Mouse (Mus musculus): ENCODE data around the gene Cars. TPM values are rescaled to one million over a fixed set of nuclear protein-coding genes. Genes with fewer than 3 reads are reported as not detected.
A peak's percentile ranks its signal among the peaks of the same experiment; 100 is the strongest.
"Not testable (repeated sequence)": the region's sequence is repeated elsewhere in the genome, so short reads cannot be mapped to it uniquely, and the experiment has no call there.

Cars gene
- polyA plus RNA-seq, 1 experiment from 2014 or later = 61.2 TPM

DNA sequence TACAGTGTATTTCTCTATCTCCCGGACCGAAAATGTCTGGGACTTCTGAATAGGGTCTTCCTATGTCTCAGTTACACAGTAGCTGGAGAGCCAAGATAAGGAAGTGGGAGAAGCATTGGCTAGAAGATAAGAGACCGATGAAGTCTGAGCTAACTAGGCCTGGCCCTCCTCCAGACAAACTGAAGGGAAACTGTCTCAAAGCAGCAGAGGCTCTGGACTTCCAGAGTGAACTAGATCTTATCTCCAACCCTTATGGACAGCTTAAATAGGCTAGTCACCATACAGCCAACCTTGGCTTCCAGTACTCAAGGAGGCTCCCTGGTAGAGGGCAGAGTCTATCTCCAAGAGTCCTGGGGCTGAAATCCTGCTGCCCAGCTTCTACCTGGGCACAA, 34.2 kb downstream of the Cars start:
- 94% methylated on average over 3 of the region's 3 CpGs for WGBS
- H3K9ac ChIP-seq = no peak overlapping the region
- no peak overlapping the region for H3K27ac ChIP-seq
- H3K4me1 ChIP-seq = no peaks in the 10 kb centered on the region
- no peak overlapping the region for H3K4me2 ChIP-seq (replicated peaks)
- peaks cover 93% of the 10 kb centered on the region for H3K36me3 ChIP-seq
- ATAC-seq (ENCODE audit: low FRiP score, low read depth) = no peak
- H3K9me3 ChIP-seq = no peaks in the 10 kb centered on the region
- no peak overlapping the region for H3K4me3 ChIP-seq
- H3K27me3 ChIP-seq (replicated peaks) = no peaks in the 10 kb centered on the region

DNA sequence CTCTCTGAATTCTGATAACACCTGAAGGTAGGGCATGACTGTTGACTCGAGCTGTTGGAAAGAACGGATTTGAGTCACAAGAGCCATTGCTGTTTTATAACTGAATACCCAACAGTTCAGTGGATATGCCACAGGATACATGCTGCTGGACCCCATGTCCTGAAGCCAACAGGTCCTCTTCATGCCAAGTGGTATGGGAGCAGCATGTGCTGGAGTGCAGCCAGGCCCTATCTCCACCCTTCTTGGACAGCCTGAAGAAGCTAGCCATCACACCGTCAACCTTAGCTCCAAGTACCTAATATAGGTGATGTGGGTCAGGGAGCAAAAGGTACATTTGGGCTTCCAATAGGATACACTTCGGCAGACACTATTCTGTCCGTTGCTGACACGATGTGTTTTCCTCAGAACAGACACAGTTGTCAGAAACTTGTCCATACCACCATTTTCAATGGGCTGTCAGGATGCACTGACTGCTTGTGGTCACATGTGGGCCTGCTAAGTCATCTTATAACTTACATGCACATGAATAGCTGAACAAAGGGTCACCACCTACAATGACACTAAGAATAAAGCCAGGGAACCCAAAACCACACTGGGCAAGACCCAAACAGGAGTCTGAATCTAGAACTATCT, 34.8 kb downstream of the Cars start:
- no peak overlapping the region for H3K27ac ChIP-seq
- no peak overlapping the region for H3K9ac ChIP-seq
- no peak for ATAC-seq (ENCODE audit: low FRiP score, low read depth)
- H3K4me2 ChIP-seq (replicated peaks) = no peak overlapping the region
- H3K4me3 ChIP-seq = no peak overlapping the region
- no peaks in the 10 kb centered on the region for H3K9me3 ChIP-seq
- no peaks in the 10 kb centered on the region for H3K27me3 ChIP-seq (replicated peaks)
- WGBS = 94% methylated on average over 6 of the region's 6 CpGs
- no peaks in the 10 kb centered on the region for H3K4me1 ChIP-seq
- H3K36me3 ChIP-seq = peaks cover 93% of the 10 kb centered on the region

DNA sequence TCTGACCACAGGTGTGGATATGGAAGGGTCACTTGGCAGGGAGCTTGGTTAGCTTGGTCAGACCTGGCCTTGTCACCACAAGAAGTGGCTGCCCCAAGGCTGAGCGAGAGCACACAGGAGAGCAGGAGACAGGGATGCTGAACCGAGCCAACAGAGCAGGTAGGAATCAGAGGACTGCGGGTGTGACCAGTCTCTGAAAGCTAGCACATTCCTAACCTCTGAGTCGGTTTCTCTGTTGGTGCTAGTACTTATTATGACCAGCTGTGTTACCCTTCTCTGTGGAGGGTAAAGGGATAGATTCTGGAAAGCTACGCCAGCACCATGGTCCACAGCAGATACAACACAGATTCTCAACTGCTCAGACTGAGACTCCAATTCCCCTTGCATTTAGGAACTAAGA, 36.1 kb downstream of the Cars start:
- no peaks in the 10 kb centered on the region for H3K9me3 ChIP-seq
- H3K9ac ChIP-seq = no peak overlapping the region
- no peak overlapping the region for H3K4me2 ChIP-seq (replicated peaks)
- no peak overlapping the region for H3K27ac ChIP-seq
- H3K27me3 ChIP-seq (replicated peaks) = no peaks in the 10 kb centered on the region
- 95% methylated on average over 5 of the region's 5 CpGs for WGBS
- H3K4me3 ChIP-seq = no peak overlapping the region
- peaks cover 93% of the 10 kb centered on the region for H3K36me3 ChIP-seq
- ATAC-seq (ENCODE audit: low FRiP score, low read depth) = no peak
- H3K4me1 ChIP-seq = no peaks in the 10 kb centered on the region

DNA sequence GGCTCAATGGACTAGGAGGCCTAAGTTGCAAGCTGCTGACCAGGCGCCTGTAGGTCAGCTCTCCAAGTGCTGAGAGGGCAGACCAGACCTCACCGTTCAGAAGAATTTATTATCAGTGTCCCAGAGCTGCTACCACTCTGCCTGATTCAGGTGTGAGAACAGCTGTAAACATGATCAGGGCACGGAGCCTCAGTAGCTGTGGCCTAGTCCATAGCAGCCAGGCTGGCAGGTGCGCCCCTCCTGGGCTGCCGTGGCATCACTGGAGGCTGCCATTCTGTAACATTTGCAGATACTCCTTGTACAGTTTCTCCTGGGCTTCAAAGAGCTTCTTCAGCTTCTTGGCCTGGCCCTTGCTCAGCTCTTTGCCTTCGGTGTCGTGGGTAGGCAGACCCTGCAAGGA, 42.3 kb downstream of the Cars start:
- H3K36me3 ChIP-seq = peaks cover 81% of the 10 kb centered on the region
- no peaks in the 10 kb centered on the region for H3K9me3 ChIP-seq
- H3K9ac ChIP-seq = no peak overlapping the region
- no peaks in the 10 kb centered on the region for H3K4me1 ChIP-seq
- no peaks in the 10 kb centered on the region for H3K27me3 ChIP-seq (replicated peaks)
- H3K4me2 ChIP-seq (replicated peaks) = no peak overlapping the region
- H3K27ac ChIP-seq = no peak overlapping the region
- ATAC-seq (ENCODE audit: low FRiP score, low read depth) = no peak
- H3K4me3 ChIP-seq = no peak overlapping the region
- WGBS = 93% methylated on average over 7 of the region's 7 CpGs

DNA sequence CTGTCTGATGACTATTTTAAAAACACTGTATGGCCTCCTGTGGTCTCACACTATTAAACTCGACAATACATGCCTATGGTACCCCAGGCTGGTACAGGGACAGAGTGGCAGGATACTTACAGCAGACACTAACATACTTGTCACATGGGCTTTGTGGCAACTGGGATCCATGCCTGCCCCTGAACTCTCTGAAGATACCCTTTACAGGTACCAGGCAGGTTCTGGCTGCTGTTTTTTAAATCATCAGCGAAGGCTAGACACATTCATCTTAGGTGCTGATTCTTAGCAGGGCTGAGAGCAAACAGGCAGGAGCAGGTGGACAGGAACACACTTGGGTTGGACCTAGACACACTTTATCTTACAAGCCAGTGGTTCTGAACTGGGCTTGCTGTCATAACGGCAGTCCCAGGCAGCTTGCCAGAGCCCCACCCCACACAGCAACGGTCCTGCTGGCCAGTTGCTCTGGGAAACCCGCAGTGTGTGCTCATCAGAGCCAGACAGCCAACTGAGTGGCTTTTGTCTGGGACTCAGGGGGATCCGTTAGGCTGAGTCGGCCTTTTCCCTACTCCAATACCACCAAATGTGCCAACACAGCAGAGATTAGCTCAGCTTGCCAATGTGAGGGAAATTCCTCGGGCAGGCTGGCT, 42.8 kb downstream of the Cars start:
- Histone ChIP-seq H3K4me1 (no peaks in the 10 kb centered on the region), H3K27ac (no peak overlapping the region), H3K36me3 (peaks cover 77% of the 10 kb centered on the region), H3K9me3 (no peaks in the 10 kb centered on the region), H3K4me2 (replicated peaks) (no peak overlapping the region), H3K9ac (no peak overlapping the region), H3K4me3 (no peak overlapping the region), H3K27me3 (replicated peaks) (no peaks in the 10 kb centered on the region)
- no peak for ATAC-seq (ENCODE audit: low FRiP score, low read depth)
- 87% methylated on average over 8 of the region's 8 CpGs for WGBS

DNA sequence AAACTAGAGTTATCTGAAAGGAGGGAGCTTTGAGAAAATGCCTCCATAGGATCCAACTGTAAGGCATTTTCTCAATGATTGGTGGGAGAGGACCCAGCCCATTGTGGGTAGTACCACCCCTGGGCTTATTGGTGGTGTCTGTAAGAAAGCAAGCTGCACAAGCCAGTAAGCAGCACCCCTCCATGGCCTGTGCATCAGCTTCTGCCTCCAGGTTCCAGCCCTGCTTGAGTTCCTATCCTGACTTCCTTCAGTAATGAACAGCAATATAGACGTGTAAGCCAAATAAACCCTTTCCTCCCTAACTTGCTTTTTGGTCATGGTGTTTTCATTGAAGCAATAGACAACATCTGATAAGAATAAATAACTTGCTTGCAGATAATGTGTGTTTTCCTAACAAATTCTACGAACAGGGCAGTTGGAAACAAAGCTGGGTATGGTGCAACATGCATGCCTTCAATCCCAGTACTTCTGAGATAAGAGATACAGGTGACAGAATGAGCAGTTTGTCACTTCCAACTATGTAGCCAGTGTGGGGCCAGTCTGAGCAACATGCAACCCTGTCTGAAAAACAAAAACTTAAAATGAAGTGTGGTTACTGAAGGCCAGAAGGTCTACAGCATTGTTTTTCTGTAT, 50.2 kb downstream of the Cars start:
- no peaks in the 10 kb centered on the region for H3K27me3 ChIP-seq (replicated peaks)
- 0 out of 2 replicates have a peak overlapping the region, but pooled peaks have one; percentile 21 for H3K27ac ChIP-seq
- peak; percentile 38 for ATAC-seq (ENCODE audit: low FRiP score, low read depth)
- H3K9me3 ChIP-seq = no peaks in the 10 kb centered on the region
- peaks cover 17% of the 10 kb centered on the region for H3K4me1 ChIP-seq
- peak overlapping the region; percentile 72 for H3K4me2 ChIP-seq (replicated peaks)
- 53% methylated on average over 2 of the region's 2 CpGs for WGBS
- H3K4me3 ChIP-seq = peak overlapping the region; percentile 91
- peak overlapping the region; percentile 59 for H3K9ac ChIP-seq
- H3K36me3 ChIP-seq = peaks cover 14% of the 10 kb centered on the region

DNA sequence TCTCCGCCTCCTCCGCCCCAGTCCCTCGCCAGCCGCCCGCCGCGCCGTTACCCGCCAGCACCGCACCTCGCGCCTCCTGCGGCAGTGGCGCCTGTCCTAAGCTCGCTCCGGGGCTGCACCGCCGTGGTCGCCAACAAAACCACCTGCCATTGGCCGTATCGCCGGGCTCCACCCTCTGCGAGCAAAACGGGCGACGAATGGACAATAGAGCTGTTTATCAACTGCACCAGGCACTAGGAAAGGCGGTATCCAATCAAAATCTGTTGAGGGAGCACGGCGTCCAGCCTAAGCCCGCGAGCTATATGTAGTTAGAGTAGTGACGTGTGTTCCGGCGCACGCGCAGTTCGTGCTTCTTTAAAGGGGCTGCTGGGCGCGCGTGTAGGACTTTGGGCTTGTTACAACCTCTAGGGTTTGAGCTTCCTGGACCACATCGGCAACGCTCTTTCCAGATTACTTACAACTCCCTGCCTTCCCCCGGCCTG, 50.9 kb downstream of the Cars start, which contains the start of gene Nap1l4:
TSS of gene Nap1l4 (minus strand) at position 131 of the 482 bp plus-strand sequence.
- peak within 1 kb of the TSS; percentile 91 for H3K4me3 ChIP-seq
- H3K4me2 ChIP-seq (replicated peaks) = peak within 1 kb of the TSS; percentile 73
- no peaks in the 10 kb centered on the region for H3K9me3 ChIP-seq
- peaks cover 17% of the 10 kb centered on the region for H3K4me1 ChIP-seq
- H3K9ac ChIP-seq = peak within 1 kb of the TSS; percentile 91
- WGBS = under 1% methylated on average over 43 of the region's 43 CpGs
- ATAC-seq (ENCODE audit: low FRiP score, low read depth) = peak; percentile 99
- H3K36me3 ChIP-seq = peaks cover 7% of the 10 kb centered on the region; the same call in 1 of the 2 replicates
- H3K27me3 ChIP-seq (replicated peaks) = no peaks in the 10 kb centered on the region
- H3K27ac ChIP-seq = peak within 1 kb of the TSS; percentile 72

DNA sequence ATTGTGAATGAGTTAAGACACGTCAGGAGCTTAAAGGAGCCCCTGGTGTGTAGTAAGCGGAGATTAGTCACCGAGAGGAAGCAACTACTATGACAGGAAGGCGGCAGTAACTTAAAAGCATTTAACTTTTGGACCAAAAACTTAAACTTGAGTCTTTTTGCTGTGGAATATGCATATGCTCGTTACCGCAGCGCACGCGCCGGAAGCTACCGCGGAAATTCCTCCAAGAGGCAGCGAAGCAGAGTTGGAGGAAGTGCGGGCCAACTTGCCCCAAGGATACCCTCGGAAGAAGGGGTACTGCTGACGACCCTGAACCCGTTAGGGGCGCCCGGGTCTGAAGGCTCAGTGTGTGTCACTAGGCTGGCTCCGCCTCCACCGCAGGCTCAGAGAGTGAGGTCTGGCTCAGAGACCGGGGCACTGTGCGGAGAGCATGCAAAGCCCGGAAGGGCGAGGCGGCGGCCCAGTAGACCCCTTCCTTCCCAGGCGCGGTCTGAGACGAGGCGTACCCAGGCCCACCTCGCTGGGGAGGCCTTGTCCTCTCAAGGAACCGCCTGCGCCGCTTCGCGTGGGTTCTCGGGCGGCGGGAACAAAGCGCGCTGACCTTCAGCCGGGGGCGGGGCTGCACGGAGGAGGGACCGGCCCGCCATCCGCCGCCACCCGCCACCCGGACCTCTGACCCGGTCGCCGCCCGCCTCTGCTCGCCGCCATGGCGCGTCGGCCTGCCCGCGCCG, 51.5 kb downstream of the Cars start:
- Histone ChIP-seq H3K4me2 (replicated peaks) (peak overlapping the region; percentile 73), H3K4me3 (peak overlapping the region; percentile 91), H3K4me1 (peaks cover 22% of the 10 kb centered on the region), H3K27ac (peak overlapping the region; percentile 72), H3K36me3 (peaks cover 5% of the 10 kb centered on the region; the same call in 1 of the 2 replicates), H3K27me3 (replicated peaks) (no peaks in the 10 kb centered on the region), H3K9me3 (no peaks in the 10 kb centered on the region), H3K9ac (peak overlapping the region; percentile 91)
- peak; percentile 78 for ATAC-seq (ENCODE audit: low FRiP score, low read depth)
- WGBS = under 1% methylated on average over 59 of the region's 63 CpGs

DNA sequence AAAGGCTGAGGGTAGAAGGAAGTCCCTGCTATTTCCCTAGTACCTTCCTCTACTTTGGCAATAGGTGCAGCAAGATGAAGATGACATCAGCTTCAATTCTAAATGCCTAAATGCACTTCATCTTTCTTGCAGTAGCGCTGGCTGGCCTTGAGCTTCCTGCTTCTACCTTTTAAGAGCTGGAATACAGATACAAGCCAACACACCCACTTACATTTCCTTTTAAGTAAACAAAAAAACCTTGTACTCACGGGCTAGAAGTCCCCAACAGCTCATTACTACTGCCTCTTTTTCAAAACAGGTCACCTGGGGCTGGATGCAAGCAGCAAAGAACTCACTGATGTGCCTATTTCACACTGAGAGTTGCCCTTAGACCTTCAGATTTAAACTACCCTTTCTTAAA, 53.3 kb downstream of the Cars start:
- no peak overlapping the region for H3K4me3 ChIP-seq
- no peak for ATAC-seq (ENCODE audit: low FRiP score, low read depth)
- H3K4me2 ChIP-seq (replicated peaks) = 0 out of 2 replicates have a peak overlapping the region, but pooled peaks have one; percentile 1
- WGBS = 79% methylated on average over 2 of the region's 2 CpGs
- peaks cover 5% of the 10 kb centered on the region; the same call in 1 of the 2 replicates for H3K36me3 ChIP-seq
- H3K27me3 ChIP-seq (replicated peaks) = no peaks in the 10 kb centered on the region
- no peak overlapping the region for H3K27ac ChIP-seq
- H3K9me3 ChIP-seq = no peaks in the 10 kb centered on the region
- peaks cover 22% of the 10 kb centered on the region for H3K4me1 ChIP-seq
- no peak overlapping the region for H3K9ac ChIP-seq

DNA sequence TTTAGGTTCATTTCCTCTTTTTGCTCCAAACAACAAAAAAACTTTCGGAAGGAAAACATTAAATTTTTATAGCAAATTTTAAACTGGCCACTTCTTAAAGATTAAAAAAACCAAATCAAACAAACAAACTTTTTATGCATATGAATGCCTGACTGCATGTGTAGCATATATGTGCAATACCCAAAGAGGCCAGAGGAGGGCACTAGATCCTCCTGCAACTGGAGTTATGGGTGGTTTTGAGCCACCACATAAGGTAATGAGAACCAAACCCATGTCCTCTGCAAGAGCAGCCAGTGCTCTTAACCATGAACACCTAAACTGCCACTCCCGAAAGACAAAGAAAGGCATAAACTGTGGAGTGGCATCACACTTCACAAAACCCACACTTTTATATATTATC, 55.5 kb downstream of the Cars start:
- Histone ChIP-seq H3K4me2 (replicated peaks) (no peak overlapping the region), H3K9ac (no peak overlapping the region), H3K9me3 (no peaks in the 10 kb centered on the region), H3K4me3 (no peak overlapping the region), H3K4me1 (peaks cover 17% of the 10 kb centered on the region), H3K36me3 (peaks cover 16% of the 10 kb centered on the region; the same call in 1 of the 2 replicates), H3K27me3 (replicated peaks) (no peaks in the 10 kb centered on the region), H3K27ac (no peak overlapping the region)
- no peak for ATAC-seq (ENCODE audit: low FRiP score, low read depth)
- 89% methylated on average over 2 of the region's 2 CpGs for WGBS

DNA sequence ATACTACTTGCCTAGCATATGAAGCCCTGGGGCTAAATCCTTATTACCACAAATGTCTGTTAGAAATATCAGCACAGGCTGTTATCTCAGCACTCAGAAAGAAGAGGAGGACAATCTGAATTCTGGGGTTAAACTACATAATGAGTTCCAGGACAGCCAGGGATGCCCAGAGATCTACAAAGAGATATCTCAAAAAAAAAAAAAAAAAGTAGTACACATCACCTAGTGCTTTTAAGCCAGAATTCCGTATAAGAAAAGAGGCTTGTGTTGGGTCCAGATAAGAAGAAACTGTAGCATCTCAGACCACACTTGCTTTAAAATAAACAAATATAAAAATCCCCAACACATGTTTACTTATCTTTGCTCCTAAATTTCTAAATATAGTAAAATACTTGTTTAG, 61.2 kb downstream of the Cars start:
- no peak overlapping the region for H3K9ac ChIP-seq
- no peak overlapping the region for H3K4me3 ChIP-seq
- H3K9me3 ChIP-seq = no peaks in the 10 kb centered on the region
- peaks cover 62% of the 10 kb centered on the region for H3K36me3 ChIP-seq
- ATAC-seq (ENCODE audit: low FRiP score, low read depth) = no peak
- H3K4me2 ChIP-seq (replicated peaks) = no peak overlapping the region
- no peak overlapping the region for H3K27ac ChIP-seq
- H3K4me1 ChIP-seq = 0 out of 2 replicates have a peak, but pooled peaks cover 3% of the 10 kb centered on the region
- no peaks in the 10 kb centered on the region for H3K27me3 ChIP-seq (replicated peaks)
- WGBS = 72% methylated on average over 1 of the region's 1 CpGs

DNA sequence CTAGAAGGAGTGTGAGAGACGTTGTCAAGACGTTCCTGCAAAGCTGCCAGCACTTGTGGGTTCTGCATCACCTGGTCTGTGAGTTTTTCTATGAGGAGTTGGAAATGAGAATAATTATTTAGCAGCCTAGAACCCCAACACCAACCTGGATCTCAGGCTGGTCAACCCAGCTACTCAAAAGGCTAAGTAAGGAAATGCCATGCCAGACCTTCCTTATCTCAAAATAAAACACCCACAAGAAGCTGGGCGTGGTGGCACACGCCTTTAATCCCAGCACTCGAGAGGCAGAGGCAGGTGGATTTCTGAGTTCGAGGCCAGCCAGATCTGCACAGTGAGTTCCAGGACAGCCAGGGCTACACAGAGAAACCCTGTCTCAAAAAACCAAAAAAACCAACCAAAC, 61.7 kb downstream of the Cars start:
- H3K27me3 ChIP-seq (replicated peaks); H3K9ac ChIP-seq; H3K4me2 ChIP-seq (replicated peaks); H3K9me3 ChIP-seq; H3K4me3 ChIP-seq; H3K27ac ChIP-seq; H3K4me1 ChIP-seq; ATAC-seq (ENCODE audit: low FRiP score, low read depth): not testable (repeated sequence)
- H3K36me3 ChIP-seq = peaks cover 64% of the 10 kb centered on the region
- 93% methylated on average over 6 of the region's 6 CpGs for WGBS
